ENCODE assay signal across 8 mouse cellular contexts in the genomic region with DNA sequence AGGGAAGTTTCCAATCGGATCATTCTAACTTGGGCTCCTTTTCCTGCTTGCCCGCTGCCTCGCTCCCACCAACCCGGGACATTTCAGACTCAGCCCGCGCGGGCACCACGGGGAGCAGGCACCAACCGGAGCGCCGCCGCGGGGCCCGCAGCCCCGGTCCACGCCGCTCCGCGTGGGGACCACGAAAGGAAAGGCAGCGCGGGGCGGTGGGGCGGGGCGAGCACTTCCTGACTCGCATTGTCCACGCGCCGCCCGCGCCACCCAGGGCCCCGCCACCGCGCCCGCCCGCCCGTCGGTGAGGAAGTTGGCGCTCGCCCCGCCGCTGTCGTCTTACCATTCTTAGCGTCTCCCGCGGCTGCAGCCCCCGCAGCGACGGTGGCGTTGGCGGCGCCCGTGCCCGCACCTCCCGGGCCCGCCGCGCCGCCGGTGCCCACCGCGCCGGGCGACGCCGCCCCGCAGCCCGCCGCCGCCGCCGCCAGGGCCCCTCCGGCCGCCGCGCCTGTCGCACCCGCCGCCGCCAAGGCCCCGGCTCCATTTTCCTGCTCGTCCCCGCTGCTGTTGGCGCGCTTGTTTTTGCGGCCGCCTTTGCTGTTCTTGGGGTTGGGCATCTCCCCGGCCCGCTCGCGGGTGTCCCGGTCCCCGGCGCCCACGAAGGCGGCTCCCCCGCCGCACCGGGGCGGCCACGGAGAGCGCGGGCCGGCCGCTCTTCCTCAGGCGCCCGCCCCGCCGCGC. TPM values are rescaled to one million over a fixed set of nuclear protein-coding genes. Genes with fewer than 3 reads are reported as not detected.
DNase-seq lines count a peak whose midpoint lies in the region; ATAC-seq and TF ChIP-seq lines count a peak whose summit lies in the region.

No protein-coding gene starts in this region.

- peak overlapping the region; percentile 94 for H3K4me3 ChIP-seq in lung, postnatal 0 days (ENCODE audit: low read depth, low read length)
- H3K4me3 ChIP-seq in thymus, adult 2 months (ENCODE audit: control insufficient read depth, insufficient read depth, low read length), result peak overlapping the region; percentile 99

- DNase-seq in MN1 (ENCODE audit: low spot score), result peak; percentile 73
- DNase-seq in cerebellum, adult 8-10 months, result peak; percentile 56
- peak; percentile 28 for DNase-seq in forelimb bud, embryonic 11.5 days (ENCODE audit: low read depth, low spot score)
- DNase-seq in layer of hippocampus, postnatal 10 days (ENCODE audit: low spot score in 2 of 2), result peak; percentile 62 to 73
- DNase-seq in lung, postnatal 0 days (ENCODE audit: low spot score), result peak; percentile 71
- DNase-seq in ovary, adult 18-20 months (ENCODE audit: low spot score), result peak; percentile 20
- peak; percentile 79 for DNase-seq in thymus, adult 2 months

- 0 out of 2 replicates have a peak, but pooled peaks cover 6% of the 10 kb centered on the region for H3K4me1 ChIP-seq in lung, postnatal 0 days (ENCODE audit: insufficient read depth, low read depth, low read length)
- no peaks in the 10 kb centered on the region for H3K4me1 ChIP-seq in thymus, adult 2 months (replicated peaks; ENCODE audit: control insufficient read depth, insufficient read depth, low read length)

- 0% methylated on average over 19 of the region's 110 CpGs for WGBS in lung, postnatal 0 days
- WGBS in thymus, adult 2 months, result 3% methylated on average over 104 of the region's 110 CpGs

- H3K27ac ChIP-seq in lung, postnatal 0 days (ENCODE audit: low read length), result peak overlapping the region; percentile 98
- peak overlapping the region; percentile 66 for H3K27ac ChIP-seq in thymus, adult 2 months (ENCODE audit: control insufficient read depth, insufficient read depth, low read length)

- ATAC-seq in hematopoietic stem cell, adult 5-6 weeks (replicated peaks in 1 of 2; ENCODE audit: insufficient read depth in 1 of 2, low FRiP score in 2 of 2, low TSS enrichment in 1 of 2, low read depth in 1 of 2, poor library complexity in 2 of 2, severe bottlenecking in 2 of 2), result peak; percentile 28 to 41; a peak in 2 of 4 replicates
- ATAC-seq in lung, postnatal 0 days, result peak; percentile 70

- TF ChIP-seq POLR2A in thymus, adult 2 months (IDR thresholded peaks at IDR 0.05; ENCODE audit: control insufficient read depth, extremely low read depth, insufficient read depth, low read length, poor library complexity), result no peak

- H3K27me3 ChIP-seq in lung, postnatal 0 days (replicated peaks; ENCODE audit: insufficient read depth, low read length), result no peaks in the 10 kb centered on the region
- no peaks in the 10 kb centered on the region for H3K27me3 ChIP-seq in thymus, adult 2 months (ENCODE audit: control insufficient read depth, insufficient read depth, low read length)

- H3K9me3 ChIP-seq in lung, postnatal 0 days (ENCODE audit: low read length), result no peaks in the 10 kb centered on the region

- no peaks in the 10 kb centered on the region for H3K36me3 ChIP-seq in lung, postnatal 0 days (ENCODE audit: insufficient read depth, low read length)
- no peaks in the 10 kb centered on the region for H3K36me3 ChIP-seq in thymus, adult 2 months (ENCODE audit: control insufficient read depth, insufficient read depth, low read length)

- peak overlapping the region; percentile 66 for H3K4me2 ChIP-seq in lung, postnatal 0 days (replicated peaks; ENCODE audit: low read depth, low read length)

- TF ChIP-seq EP300 in lung, postnatal 0 days (IDR thresholded peaks at IDR 0.05), result no peak

- TF ChIP-seq CTCF in lung, postnatal 0 days (IDR thresholded peaks at IDR 0.05), result no peak
- TF ChIP-seq CTCF in thymus, adult 2 months (IDR thresholded peaks at IDR 0.05; ENCODE audit: borderline replicate concordance, control insufficient read depth, extremely low read depth, insufficient read depth, low read length, poor library complexity), result 0 out of 2 replicates have a peak, but pooled peaks have one; percentile 16

- H3K9ac ChIP-seq in lung, postnatal 0 days (replicated peaks; ENCODE audit: low read depth), result peak overlapping the region; percentile 95

RNA-seq across cellular contexts. Expression of a gene that starts 0.5 kb away (rescaled TPM):
- total RNA-seq in hematopoietic stem cell, adult 5-6 weeks (2017), result 41.3 and 47.9 TPM in 2 replicates
- 10 to 100 TPM; 36.5 to 39.8 TPM for total RNA-seq in layer of hippocampus, postnatal 10 days (2021)
- 8.2 TPM in 2 replicates for polyA plus RNA-seq in lung, postnatal 0 days (2015; fragmentation: Nextera tagmentation; extraction: Ambion mirVana)
- polyA plus RNA-seq in thymus, adult 2 months (2012; rRNA removed), result 34.0 and 37.9 TPM in 2 replicates

Comparison
In these comparisons a context has a peak if more than half of its experiments do, and no peak if none do; other contexts are left out.
1. Peak in every context shown above with its lines: DNase-seq, ATAC-seq, H3K4me3 ChIP-seq and H3K27ac ChIP-seq.
2. DNase-seq: peak in every context shown above with its lines; median percentile 79 in thymus, adult 2 months; 73 in MN1; 71 in lung, postnatal 0 days; 68 in layer of hippocampus, postnatal 10 days; 56 in cerebellum, adult 8-10 months; 28 in forelimb bud, embryonic 11.5 days; 20 in ovary, adult 18-20 months.